Mouse (Mus musculus) brain, adult 2 months (tissue): ENCODE results near the gene Pcp4.
"Not testable (repeated sequence)": the region's sequence is repeated elsewhere in the genome, so short reads cannot be mapped to it uniquely, and the experiment has no call there.

ENCODE experiments used
- DNase-seq: peaks from one replicate; pipeline ENCODE4 v3.0.0; 2011; ENCODE audit warnings: low read depth, low spot score

The Pcp4 gene

DNA sequence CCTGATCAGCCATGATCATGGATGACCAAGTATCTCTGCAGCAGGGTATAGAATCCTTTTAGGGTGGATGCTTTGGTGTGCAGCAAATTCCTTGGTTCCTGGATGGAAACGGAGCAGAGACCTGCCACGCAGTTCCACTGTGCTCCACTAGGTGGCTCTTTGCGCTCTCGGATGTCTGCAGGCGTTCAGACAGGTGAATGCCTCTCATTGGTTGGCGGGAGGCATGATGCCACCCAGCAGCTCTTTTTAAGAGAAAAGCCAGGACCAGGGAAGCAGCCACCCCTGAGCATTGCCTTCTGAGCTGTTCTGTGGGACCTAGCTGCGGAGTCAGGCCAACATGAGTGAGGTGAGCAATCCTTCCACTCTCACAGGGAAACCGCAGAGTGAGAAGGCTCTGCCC, at the start of gene Pcp4:
Pcp4 (plus strand) TSS at position 162 of the 400 bp plus-strand sequence.
- peak; percentile 95 for DNase-seq

DNA sequence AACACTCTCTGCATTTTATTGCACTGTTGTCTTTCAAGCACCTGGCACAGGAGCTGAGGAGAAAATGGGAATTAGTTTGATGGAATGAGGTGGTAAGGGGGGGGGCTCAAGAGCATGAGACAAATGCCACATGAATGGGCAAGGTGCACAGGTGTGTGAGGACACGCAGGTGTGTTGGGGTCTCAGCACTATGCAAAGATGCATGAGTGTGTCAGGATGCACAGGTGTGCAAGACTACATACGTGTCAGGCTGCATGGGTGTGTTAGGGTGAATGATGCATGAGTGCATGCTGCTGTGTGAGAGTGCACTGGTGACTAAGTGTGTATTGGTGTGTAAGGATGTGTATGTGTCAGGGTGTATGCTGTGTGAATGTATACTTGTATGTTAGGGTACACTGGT, 42.4 kb upstream of the Pcp4 start:
- DNase-seq, result no peak

DNA sequence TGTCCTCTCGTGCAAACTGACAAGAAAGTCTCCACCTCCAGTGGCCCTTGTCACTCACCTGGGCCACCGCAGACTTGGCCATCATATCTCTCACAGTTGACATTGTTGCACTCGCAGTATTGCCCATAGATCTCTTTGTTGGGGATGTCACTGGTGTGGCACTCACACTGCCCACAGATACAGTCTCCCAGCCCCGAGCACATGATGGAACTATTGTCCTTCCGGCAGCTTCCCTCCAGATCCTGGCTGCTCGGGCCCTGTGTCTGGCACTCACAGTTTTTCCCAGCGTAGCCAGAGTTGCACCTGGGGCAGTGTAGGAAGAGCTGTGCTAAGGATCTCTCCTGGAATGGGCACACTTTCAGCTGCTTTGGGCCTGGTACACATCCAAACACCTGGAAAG, 40.7 kb upstream of the Pcp4 start:
- DNase-seq, result no peak

DNA sequence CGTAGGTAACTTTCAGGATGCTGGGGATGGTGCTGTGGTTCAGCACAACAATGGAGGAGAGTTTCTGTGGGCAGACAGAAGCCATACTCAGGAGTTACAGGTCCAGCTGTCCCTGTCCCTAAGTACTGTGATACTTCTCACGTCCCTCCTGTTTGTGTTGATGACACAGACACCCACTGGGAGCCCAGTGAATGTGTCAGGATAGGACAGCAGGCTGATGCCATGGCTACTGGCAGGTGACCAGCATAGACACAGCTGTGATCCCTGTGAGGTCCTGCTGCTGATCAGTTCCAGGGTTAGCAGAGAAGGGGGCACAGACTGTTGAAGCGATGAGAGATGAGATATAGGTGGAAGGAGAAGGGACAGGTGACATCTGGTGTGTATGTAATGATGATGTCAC, 38.4 kb upstream of the Pcp4 start:
- DNase-seq, result no peak

DNA sequence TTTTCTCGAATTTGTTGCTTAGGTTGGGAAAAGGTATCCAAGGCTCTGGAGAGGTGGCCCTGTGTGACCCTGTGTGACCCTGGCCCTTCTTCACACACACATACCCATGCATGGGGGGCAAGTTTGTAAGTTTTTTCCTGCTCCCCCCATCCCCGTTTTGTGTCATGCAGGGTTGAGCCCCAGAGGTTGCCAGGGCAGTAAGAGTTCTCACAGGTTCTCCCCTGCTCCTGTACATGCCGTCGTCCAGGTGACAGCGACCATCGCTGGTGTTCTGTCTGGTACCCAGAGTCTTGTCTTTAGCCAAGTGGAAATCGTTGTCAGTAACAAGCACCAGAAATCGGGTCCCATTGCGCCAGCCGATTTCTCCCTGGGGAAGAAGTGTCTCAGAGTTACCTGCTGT, 34.1 kb upstream of the Pcp4 start:
- DNase-seq, result no peak

DNA sequence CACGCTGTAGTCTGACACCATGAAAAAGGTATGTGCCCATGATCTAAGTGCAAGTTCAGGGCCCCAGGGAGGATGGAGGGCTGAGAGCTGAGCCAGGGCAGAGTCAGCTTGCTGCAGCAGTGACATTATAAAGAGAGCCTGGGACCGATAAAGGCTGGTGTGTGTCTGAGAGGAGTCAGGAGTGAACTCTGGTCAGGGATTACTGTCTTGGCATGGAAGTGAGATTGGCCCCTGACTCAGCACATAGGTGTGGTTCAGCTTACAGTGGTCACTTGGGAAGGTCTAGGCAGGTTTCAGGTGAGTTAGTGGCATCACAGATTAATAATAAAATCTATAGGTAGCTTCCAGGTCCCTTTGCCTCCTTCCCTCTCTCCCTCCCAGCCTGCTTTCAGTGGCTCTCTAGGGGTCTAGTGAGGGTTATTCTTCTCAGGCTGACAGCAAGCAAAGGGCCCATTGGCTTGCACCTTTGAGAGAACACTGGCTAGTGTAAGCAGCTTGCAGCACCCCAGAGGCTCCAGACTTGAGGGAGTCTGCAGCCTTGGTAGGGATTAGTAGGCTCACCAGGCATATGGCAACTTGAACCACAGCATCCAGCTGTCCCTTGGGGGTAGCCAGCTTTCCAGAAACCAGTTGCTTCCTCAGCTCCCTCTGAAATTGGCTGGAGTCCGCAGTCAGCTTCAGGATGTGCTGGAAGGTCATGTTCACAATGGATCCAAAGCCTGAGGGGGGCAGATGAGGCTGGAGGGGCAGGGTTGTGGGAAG, 33.2 kb upstream of the Pcp4 start:
- DNase-seq, result no peak

GRCm38 (mm10) chr16:96438946-96439345, 28.5 kb upstream of the Pcp4 start:
- DNase-seq, result no peak

DNA sequence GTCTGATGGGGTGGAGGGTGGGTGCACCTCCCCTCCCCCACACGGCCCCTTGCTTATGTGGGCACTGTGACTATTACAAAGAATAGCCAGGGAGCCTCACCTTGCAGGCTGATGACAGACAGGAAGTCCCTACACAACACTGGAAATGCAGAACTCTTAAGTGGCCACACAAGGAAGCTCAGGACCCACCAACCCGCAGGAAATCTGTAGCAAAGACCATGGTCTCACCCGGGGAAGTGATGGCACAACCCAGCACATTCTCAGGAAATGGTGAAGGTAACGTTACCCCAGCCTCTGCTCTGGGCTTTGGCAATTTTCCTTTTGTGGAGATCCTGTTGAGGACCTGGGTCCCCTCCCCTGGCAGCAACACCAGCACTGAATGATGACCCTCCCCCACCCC, 27.7 kb upstream of the Pcp4 start:
- no peak for DNase-seq

GRCm38 (mm10) chr16:96440871-96441270, 26.5 kb upstream of the Pcp4 start:
- no peak for DNase-seq

DNA sequence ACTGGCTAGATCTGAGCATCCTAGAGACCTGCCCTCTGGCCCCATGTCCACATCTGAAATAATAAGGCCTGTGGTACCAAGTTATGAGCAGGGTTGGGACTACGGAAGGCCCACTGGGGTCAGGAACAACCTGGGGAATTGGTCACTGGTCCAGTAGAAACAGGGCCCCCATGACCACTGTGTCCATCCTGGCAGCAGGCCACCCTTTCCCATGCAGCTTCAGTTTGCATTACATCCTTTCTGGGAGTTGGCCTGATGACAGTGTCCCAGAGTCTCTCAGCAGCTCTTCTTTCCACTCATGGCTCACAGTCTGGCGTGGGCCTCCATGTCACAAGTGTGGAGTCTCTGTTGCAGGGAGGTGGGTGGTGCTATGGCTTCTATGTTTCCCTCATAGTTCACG, 25.6 kb upstream of the Pcp4 start:
- DNase-seq, result no peak

DNA sequence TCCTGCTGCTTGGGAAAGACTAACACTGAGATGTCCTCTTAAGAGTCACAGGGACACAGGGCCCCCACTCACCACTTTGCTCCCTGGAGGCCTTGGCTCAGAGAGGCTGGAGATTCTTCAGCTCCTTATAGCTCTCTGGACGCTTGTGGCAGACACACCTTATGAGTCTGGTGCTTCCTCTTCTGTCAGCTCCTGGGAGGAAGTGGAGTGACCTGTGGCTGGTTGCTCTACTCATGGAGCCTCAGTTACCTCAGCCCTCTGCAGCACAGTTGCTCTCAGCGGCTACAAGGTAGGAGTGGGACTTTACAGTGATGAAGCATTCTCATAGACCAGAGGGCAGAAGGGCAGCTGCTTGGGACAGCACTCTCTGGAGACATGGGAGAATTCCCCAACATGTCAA, 23.9 kb upstream of the Pcp4 start, which contains the start of gene Itgb2l:
Itgb2l (minus strand) TSS at position 152 of the 400 bp plus-strand sequence.
- DNase-seq, result no peak

GRCm38 (mm10) chr16:96450871-96451270, 16.5 kb upstream of the Pcp4 start:
- not testable (repeated sequence) for DNase-seq

- DNase-seq, result no peak
Measured at GRCm38 (mm10) chr16:96454086-96454485, 13.3 kb upstream of the Pcp4 start.

DNA sequence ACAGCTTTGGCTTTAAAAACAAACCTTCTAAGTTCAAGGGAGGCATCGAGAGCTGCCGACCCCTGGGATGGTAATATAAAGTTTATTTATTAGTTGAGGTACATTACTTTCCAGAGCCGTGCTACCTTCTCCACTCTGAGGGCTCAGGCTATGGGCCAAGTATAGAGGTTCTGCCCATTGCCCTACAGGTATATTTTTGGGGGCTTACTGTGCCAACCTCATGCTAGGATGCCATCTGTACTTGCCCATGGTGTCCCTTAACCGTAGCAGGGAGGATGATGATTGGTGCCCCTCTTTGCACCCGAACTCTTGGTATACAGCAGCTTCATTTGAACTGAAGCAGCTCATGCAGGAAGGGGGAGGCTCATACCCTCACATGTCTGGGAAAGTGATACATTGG, 9.8 kb upstream of the Pcp4 start:
- no peak for DNase-seq

- no peak for DNase-seq
Measured at GRCm38 (mm10) chr16:96459356-96459755, 8.1 kb upstream of the Pcp4 start.

DNA sequence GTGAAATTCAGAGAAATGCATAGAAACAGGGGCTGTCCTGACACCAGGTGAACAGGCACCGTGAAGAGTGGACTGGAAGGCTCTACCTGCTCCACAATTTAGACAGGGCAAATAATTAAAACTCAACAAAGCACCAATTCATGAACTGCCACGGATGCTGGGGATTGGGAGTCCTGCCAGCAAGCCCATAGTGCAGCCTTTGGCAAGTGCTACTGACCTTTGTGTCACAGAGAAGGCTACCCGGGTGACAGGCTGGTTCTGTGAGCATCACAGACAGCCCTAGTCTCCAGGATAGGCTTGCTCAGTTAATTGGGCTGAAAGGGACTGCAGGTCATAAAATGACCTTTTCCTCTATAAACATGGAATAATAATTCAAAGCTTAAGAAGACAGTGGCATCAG, 6.6 kb upstream of the Pcp4 start:
- DNase-seq, result no peak

DNA sequence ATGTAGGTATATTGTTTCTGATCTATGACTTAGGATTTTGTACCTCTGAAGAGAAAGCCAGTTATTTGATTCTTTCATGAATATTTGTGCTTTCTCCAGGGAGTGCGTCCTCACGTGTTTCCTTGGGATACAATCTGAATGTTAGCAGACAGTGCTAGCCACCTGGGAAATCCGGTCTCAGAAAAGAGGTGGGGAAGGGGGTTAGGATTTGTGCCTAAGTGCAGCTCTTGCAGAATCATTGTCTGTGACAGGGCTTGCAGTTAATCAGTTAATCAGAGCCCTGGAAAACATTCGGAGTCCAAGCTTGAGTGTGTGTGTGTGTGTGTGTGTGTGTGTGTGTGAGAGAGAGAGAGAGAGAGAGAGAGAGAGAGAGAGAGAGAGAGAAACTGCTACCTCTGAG, 605 bp downstream of the Pcp4 start:
- no peak for DNase-seq

GRCm38 (mm10) chr16:96468698-96469097, 1.3 kb downstream of the Pcp4 start:
- DNase-seq, result peak; percentile 91

- no peak for DNase-seq
Measured at GRCm38 (mm10) chr16:96469640-96470039, 2.2 kb downstream of the Pcp4 start.

- DNase-seq, result no peak
Measured at GRCm38 (mm10) chr16:96472361-96472760, 5.0 kb downstream of the Pcp4 start.

- DNase-seq, result no peak
Measured at GRCm38 (mm10) chr16:96472816-96473215, 5.4 kb downstream of the Pcp4 start.

GRCm38 (mm10) chr16:96474185-96474584, 6.8 kb downstream of the Pcp4 start:
- DNase-seq, result no peak

- no peak for DNase-seq
Measured at GRCm38 (mm10) chr16:96481791-96482190, 14.4 kb downstream of the Pcp4 start.
